Mouse (Mus musculus): ENCODE measurements around the gene Psg16.
"Not testable (repeated sequence)": the region's sequence is repeated elsewhere in the genome, so short reads cannot be mapped to it uniquely, and the experiment has no call there.

Psg16 gene

GRCm38 (mm10) chr7:17055287-17055946 is 18.4 kb upstream of the Psg16 start:
- DNase-seq (ENCODE audit: low spot score in 2 of 2): no peak

GRCm38 (mm10) chr7:17056081-17056581 is 17.7 kb upstream of the Psg16 start:
- DNase-seq (ENCODE audit: low spot score in 2 of 2): peak; percentile 72 to 86

GRCm38 (mm10) chr7:17056601-17057523 is 17.0 kb upstream of the Psg16 start:
- peak in 1 of 2 experiments; percentile 41 for DNase-seq (ENCODE audit: low spot score in 2 of 2)

GRCm38 (mm10) chr7:17058071-17058689 is 15.7 kb upstream of the Psg16 start:
- peak; percentile 47 to 81 for DNase-seq (ENCODE audit: low spot score in 2 of 2)

- peak; percentile 38 to 73 for DNase-seq (ENCODE audit: low spot score in 2 of 2)
These were observed 14.9 kb upstream of the Psg16 start for GRCm38 (mm10) chr7:17058816-17059462.

GRCm38 (mm10) chr7:17059463-17059844 is 14.4 kb upstream of the Psg16 start:
- DNase-seq (ENCODE audit: low spot score in 2 of 2): peak in 1 of 2 experiments; percentile 16

- DNase-seq (ENCODE audit: low spot score in 2 of 2): peak; percentile 71 to 88
These were observed 13.6 kb upstream of the Psg16 start for GRCm38 (mm10) chr7:17060031-17060781.

GRCm38 (mm10) chr7:17060782-17061605 is 12.8 kb upstream of the Psg16 start:
- DNase-seq (ENCODE audit: low spot score in 2 of 2): peak in 1 of 2 experiments; percentile 41

GRCm38 (mm10) chr7:17062389-17062788 is 11.5 kb upstream of the Psg16 start, which contains the start of gene Hif3a:
Gene Hif3a, minus strand, starts transcription at chr7:17062427.
- DNase-seq (ENCODE audit: low spot score in 2 of 2): peak in 1 of 2 experiments; percentile 31

- no peak for DNase-seq (ENCODE audit: low spot score in 2 of 2)
These were observed 11.0 kb upstream of the Psg16 start for GRCm38 (mm10) chr7:17062845-17063244.

GRCm38 (mm10) chr7:17065620-17066019 is 8.2 kb upstream of the Psg16 start:
- DNase-seq (ENCODE audit: low spot score in 2 of 2): no peak

GRCm38 (mm10) chr7:17066412-17066811 is 7.4 kb upstream of the Psg16 start:
- DNase-seq (ENCODE audit: low spot score in 2 of 2): peak; percentile 78 to 88

GRCm38 (mm10) chr7:17067000-17067399 is 6.8 kb upstream of the Psg16 start:
- DNase-seq (ENCODE audit: low spot score in 2 of 2): no peak

- DNase-seq (ENCODE audit: low spot score in 2 of 2): not testable (repeated sequence)
These were observed 6.2 kb upstream of the Psg16 start for GRCm38 (mm10) chr7:17067651-17068050.

- no peak for DNase-seq (ENCODE audit: low spot score in 2 of 2)
These were observed 332 bp upstream of the Psg16 start for GRCm38 (mm10) chr7:17073513-17073903.

- no peak for DNase-seq (ENCODE audit: low spot score in 2 of 2)
These were observed 2.7 kb downstream of the Psg16 start for GRCm38 (mm10) chr7:17076542-17076941.

- no peak for DNase-seq (ENCODE audit: low spot score in 2 of 2)
These were observed 4.3 kb downstream of the Psg16 start for GRCm38 (mm10) chr7:17078076-17078654.

GRCm38 (mm10) chr7:17082766-17083165 is 8.9 kb downstream of the Psg16 start:
- DNase-seq (ENCODE audit: low spot score in 2 of 2): no peak

- DNase-seq (ENCODE audit: low spot score in 2 of 2): no peak
These were observed 13.9 kb downstream of the Psg16 start for GRCm38 (mm10) chr7:17087731-17088130.

Measured in spleen, postnatal 10 days (tissue).